Mouse (Mus musculus) hindbrain, embryonic 10.5 days (tissue): ENCODE data around the gene Samd13. TPM values are rescaled to one million over a fixed set of nuclear protein-coding genes. Genes with fewer than 3 reads are reported as not detected.

Experiments used
- DNase-seq: peaks from one replicate; pipeline ENCODE4 v3.0.0-alpha.2; 2017; ENCODE audit warnings: low spot score
- H3K27ac ChIP-seq: fragments of 300-500 bp; sonication (generic); 2 replicates; pipeline ENCODE4 v1.5.1; 2016; ENCODE audit warnings: mild to moderate bottlenecking, moderate library complexity
- H3K27me3 ChIP-seq: fragments of 300-500 bp; sonication (generic); 2 replicates; pipeline ENCODE4 v1.6.1; 2016; ENCODE audit warnings: mild to moderate bottlenecking; ENCODE audit not compliant: poor library complexity, insufficient read depth, severe bottlenecking
- H3K36me3 ChIP-seq: fragments of 300-500 bp; sonication (generic); 2 replicates; pipeline ENCODE4 v1.6.1; 2016; ENCODE audit warnings: mild to moderate bottlenecking, moderate library complexity
- H3K4me1 ChIP-seq: fragments of 300-500 bp; sonication (generic); replicated peaks from 2 replicates; pipeline ENCODE4 v1.6.1; 2016; ENCODE audit warnings: mild to moderate bottlenecking
- H3K4me3 ChIP-seq: fragments of 300-500 bp; sonication (generic); 2 replicates; pipeline ENCODE4 v1.5.1; 2016; ENCODE audit warnings: mild to moderate bottlenecking, moderate library complexity
- H3K9me3 ChIP-seq: fragments of 300-500 bp; sonication (generic); 2 replicates; pipeline ENCODE4 v1.6.1; 2016; ENCODE audit warnings: mild to moderate bottlenecking, moderate library complexity
- WGBS: fragments of 180-500 bp; shearing (Covaris S2); methylation state at CpG from one replicate; pipeline ENCODE4 v1.1.7; 2016; 5-methylcytosine and 5-hydroxymethylcytosine counted together
- polyA plus RNA-seq: library from polyadenylated mRNA; unstranded; fragments of >200 nt; fragmentation: Nextera tagmentation; extraction: Ambion mirVana; gene quantifications from 2 replicates; pipeline ENCODE4 v1.2.1, GENCODE M21; 2016

Samd13 gene
- polyA plus RNA-seq, 1 experiment from 2014 or later: 0.71 TPM

GRCm38 (mm10) chr3:146692547-146692946, 7.2 kb upstream of the Samd13 start:
- no peaks in the 10 kb centered on the region for H3K4me1 ChIP-seq
- H3K36me3 ChIP-seq: no peaks in the 10 kb centered on the region
- DNase-seq: no peak
- 83% methylated on average over 5 of the region's 5 CpGs for WGBS
- no peak overlapping the region for H3K27ac ChIP-seq
- H3K9me3 ChIP-seq: no peaks in the 10 kb centered on the region
- H3K4me3 ChIP-seq: no peak overlapping the region
- H3K27me3 ChIP-seq: no peaks in the 10 kb centered on the region

GRCm38 (mm10) chr3:146687121-146687725, 1.8 kb upstream of the Samd13 start:
- Histone ChIP-seq H3K36me3 (no peaks in the 10 kb centered on the region), H3K9me3 (no peaks in the 10 kb centered on the region), H3K27me3 (peaks cover 30% of the 10 kb centered on the region), H3K27ac (no peak overlapping the region), H3K4me1 (peaks cover 12% of the 10 kb centered on the region; the same call in 1 of the 2 replicates), H3K4me3 (no peak overlapping the region)
- DNase-seq: no peak
- WGBS: 81% methylated on average over 4 of the region's 4 CpGs

- 87% methylated on average over 8 of the region's 8 CpGs for WGBS
- Histone ChIP-seq H3K27ac (no peak overlapping the region), H3K9me3 (no peaks in the 10 kb centered on the region)
These were observed 1.0 kb upstream of the Samd13 start for GRCm38 (mm10) chr3:146686428-146686827.

GRCm38 (mm10) chr3:146683095-146683494, 2.3 kb downstream of the Samd13 start:
- Histone ChIP-seq H3K27ac (no peak overlapping the region), H3K9me3 (no peaks in the 10 kb centered on the region), H3K4me1 (peaks cover 12% of the 10 kb centered on the region; the same call in 1 of the 2 replicates), H3K4me3 (no peak overlapping the region), H3K27me3 (peaks cover 30% of the 10 kb centered on the region), H3K36me3 (no peaks in the 10 kb centered on the region)
- WGBS: 76% methylated on average over 2 of the region's 2 CpGs
- no peak for DNase-seq

More at GRCm38 (mm10) chr3:146686428-146686827, 1.0 kb upstream of the Samd13 start:
- peaks cover 12% of the 10 kb centered on the region; the same call in 1 of the 2 replicates for H3K4me1 ChIP-seq
- H3K4me3 ChIP-seq: no peak overlapping the region
- DNase-seq: no peak
- no peaks in the 10 kb centered on the region for H3K36me3 ChIP-seq
- H3K27me3 ChIP-seq: peaks cover 30% of the 10 kb centered on the region

GRCm38 (mm10) chr3:146682140-146682651, 3.2 kb downstream of the Samd13 start:
- no peak overlapping the region for H3K4me3 ChIP-seq
- no peaks in the 10 kb centered on the region for H3K36me3 ChIP-seq
- DNase-seq: no peak
- H3K27ac ChIP-seq: no peak overlapping the region
- 75% methylated on average over 13 of the region's 13 CpGs for WGBS
- no peaks in the 10 kb centered on the region for H3K9me3 ChIP-seq
- H3K4me1 ChIP-seq: peaks cover 12% of the 10 kb centered on the region; the same call in 1 of the 2 replicates
- peaks cover 30% of the 10 kb centered on the region for H3K27me3 ChIP-seq

- H3K4me3 ChIP-seq: no peak overlapping the region
- 94% methylated on average over 8 of the region's 8 CpGs for WGBS
- peaks cover 12% of the 10 kb centered on the region; the same call in 1 of the 2 replicates for H3K4me1 ChIP-seq
- H3K27me3 ChIP-seq: peaks cover 30% of the 10 kb centered on the region
- no peak for DNase-seq
- no peak overlapping the region for H3K27ac ChIP-seq
- no peaks in the 10 kb centered on the region for H3K36me3 ChIP-seq
- no peaks in the 10 kb centered on the region for H3K9me3 ChIP-seq
These were observed 3.7 kb downstream of the Samd13 start for GRCm38 (mm10) chr3:146681696-146682095.

GRCm38 (mm10) chr3:146680625-146681024, 4.8 kb downstream of the Samd13 start:
- H3K36me3 ChIP-seq: no peaks in the 10 kb centered on the region
- H3K27ac ChIP-seq: no peak overlapping the region
- no peak for DNase-seq
- H3K9me3 ChIP-seq: no peaks in the 10 kb centered on the region
- 93% methylated on average over 13 of the region's 13 CpGs for WGBS
- H3K27me3 ChIP-seq: peaks cover 24% of the 10 kb centered on the region
- no peak overlapping the region for H3K4me3 ChIP-seq
- peaks cover 10% of the 10 kb centered on the region; the same call in 1 of the 2 replicates for H3K4me1 ChIP-seq

- peaks cover 20% of the 10 kb centered on the region for H3K27me3 ChIP-seq
- H3K4me3 ChIP-seq: no peak overlapping the region
- 94% methylated on average over 16 of the region's 16 CpGs for WGBS
- H3K4me1 ChIP-seq: peaks cover under 1% of the 10 kb centered on the region; the same call in 1 of the 2 replicates
- no peak overlapping the region for H3K27ac ChIP-seq
- H3K36me3 ChIP-seq: no peaks in the 10 kb centered on the region
- DNase-seq: no peak
- H3K9me3 ChIP-seq: no peaks in the 10 kb centered on the region
These were observed 5.7 kb downstream of the Samd13 start for GRCm38 (mm10) chr3:146679646-146680045.

GRCm38 (mm10) chr3:146676193-146676592, 9.2 kb downstream of the Samd13 start:
- no peak for DNase-seq
- Histone ChIP-seq H3K9me3 (no peaks in the 10 kb centered on the region), H3K4me1 (no peaks in the 10 kb centered on the region)

GRCm38 (mm10) chr3:146675101-146675500, 10.3 kb downstream of the Samd13 start:
- no peak for DNase-seq

More at GRCm38 (mm10) chr3:146676193-146676592, 9.2 kb downstream of the Samd13 start:
- Histone ChIP-seq H3K36me3 (no peaks in the 10 kb centered on the region), H3K27ac (no peak overlapping the region), H3K27me3 (no peaks in the 10 kb centered on the region), H3K4me3 (no peak overlapping the region)
- 90% methylated on average over 4 of the region's 4 CpGs for WGBS

GRCm38 (mm10) chr3:146671121-146671520, 14.3 kb downstream of the Samd13 start:
- no peak for DNase-seq
- Histone ChIP-seq H3K4me3 (no peak overlapping the region), H3K9me3 (no peaks in the 10 kb centered on the region), H3K4me1 (no peaks in the 10 kb centered on the region), H3K27me3 (no peaks in the 10 kb centered on the region), H3K36me3 (no peaks in the 10 kb centered on the region), H3K27ac (no peak overlapping the region)
- 68% methylated on average over 2 of the region's 2 CpGs for WGBS

More at GRCm38 (mm10) chr3:146675101-146675500, 10.3 kb downstream of the Samd13 start:
- H3K27me3 ChIP-seq: no peaks in the 10 kb centered on the region
- H3K4me1 ChIP-seq: no peaks in the 10 kb centered on the region
- no peaks in the 10 kb centered on the region for H3K36me3 ChIP-seq
- no peaks in the 10 kb centered on the region for H3K9me3 ChIP-seq
- WGBS: 85% methylated on average over 1 of the region's 1 CpGs
- H3K4me3 ChIP-seq: no peak overlapping the region
- H3K27ac ChIP-seq: no peak overlapping the region

GRCm38 (mm10) chr3:146661907-146662306, 23.5 kb downstream of the Samd13 start:
- Histone ChIP-seq H3K4me1 (0 out of 2 replicates have a peak, but pooled peaks cover 3% of the 10 kb centered on the region), H3K9me3 (no peaks in the 10 kb centered on the region), H3K36me3 (no peaks in the 10 kb centered on the region), H3K27me3 (no peaks in the 10 kb centered on the region), H3K27ac (no peak overlapping the region), H3K4me3 (no peak overlapping the region)
- no peak for DNase-seq
- 83% methylated on average over 7 of the region's 7 CpGs for WGBS

- H3K27ac ChIP-seq: no peak overlapping the region
- H3K27me3 ChIP-seq: no peaks in the 10 kb centered on the region
- WGBS: 79% methylated on average over 6 of the region's 6 CpGs
- H3K36me3 ChIP-seq: no peaks in the 10 kb centered on the region
- no peak overlapping the region for H3K4me3 ChIP-seq
- H3K9me3 ChIP-seq: no peaks in the 10 kb centered on the region
- no peak for DNase-seq
- 0 out of 2 replicates have a peak, but pooled peaks cover 3% of the 10 kb centered on the region for H3K4me1 ChIP-seq
These were observed 24.4 kb downstream of the Samd13 start for GRCm38 (mm10) chr3:146661001-146661400.
